Mouse (Mus musculus) liver, adult 2 months (tissue): ENCODE measurements around the gene Zdhhc18. TPM values are rescaled to one million over a fixed set of nuclear protein-coding genes. Genes with fewer than 3 reads are reported as not detected.

Experiments
- DNase-seq: peaks from one replicate; pipeline ENCODE4 v3.0.0-alpha.2; 2011; ENCODE audit warnings: low read depth, low spot score; ENCODE audit errors: extremely low read depth
- H3K27ac ChIP-seq: fragments of 200-500 bp; replicated peaks from 2 replicates; pipeline ENCODE4 v1.5.1; 2012; ENCODE audit warnings: low read depth, mild to moderate bottlenecking, control low read depth, inconsistent platforms, low read length; ENCODE audit not compliant: insufficient read depth
- H3K27me3 ChIP-seq: fragments of 200-500 bp; 2 replicates; pipeline ENCODE4 v1.6.1; 2012; ENCODE audit warnings: mild to moderate bottlenecking, moderate library complexity, low read length, inconsistent platforms; ENCODE audit not compliant: control insufficient read depth, insufficient read depth
- H3K36me3 ChIP-seq: fragments of 200-500 bp; 2 replicates; pipeline ENCODE4 v1.6.1; 2012; ENCODE audit warnings: low read length, inconsistent platforms; ENCODE audit not compliant: control insufficient read depth, insufficient read depth
- H3K4me1 ChIP-seq: fragments of 200-500 bp; 2 replicates; pipeline ENCODE4 v1.6.1; 2011; ENCODE audit warnings: low read length; ENCODE audit not compliant: control insufficient read depth, insufficient read depth
- H3K4me3 ChIP-seq: fragments of 200-500 bp; 2 replicates; pipeline ENCODE4 v1.5.1; 2011; ENCODE audit warnings: low read depth, mild to moderate bottlenecking, control low read depth, low read length, moderate library complexity; ENCODE audit not compliant: insufficient read depth
- H3K79me2 ChIP-seq: fragments of 200-500 bp; 2 replicates; pipeline ENCODE4 v1.6.1; 2012; ENCODE audit warnings: inconsistent platforms, mild to moderate bottlenecking, low read length, moderate library complexity; ENCODE audit not compliant: control insufficient read depth, insufficient read depth
- H3K9ac ChIP-seq: fragments of 200-500 bp; 2 replicates; pipeline ENCODE4 v1.6.1; 2012; ENCODE audit warnings: low read depth, mild to moderate bottlenecking, control low read depth, inconsistent platforms, low read length
- CTCF ChIP-seq: fragments of 200-500 bp; IDR thresholded peaks from 2 replicates; pipeline ENCODE4 v1.5.1; 2011; ENCODE audit warnings: low read depth, low read length, control low read depth
- POLR2A ChIP-seq: fragments of 200-500 bp; IDR thresholded peaks from 2 replicates; pipeline ENCODE4 v1.6.1; 2011; ENCODE audit warnings: low read length, control low read depth; ENCODE audit not compliant: insufficient read depth; ENCODE audit errors: extremely low read depth
- WGBS: fragments of 180-500 bp; shearing (Covaris S2); methylation state at CpG from one replicate; pipeline ENCODE4 v1.1.7; 2018; 5-methylcytosine and 5-hydroxymethylcytosine counted together
- polyA plus RNA-seq: library from polyadenylated mRNA; depleted of rRNA; stranded (reverse); fragments of >200 nt; gene quantifications from 2 replicates; pipeline ENCODE4 v1.2.3, GENCODE M21; 2012
- total RNA-seq: library from RNA; depleted of rRNA; stranded (reverse); fragments of >200 nt; gene quantifications from 2 replicates; pipeline ENCODE4 v1.2.3, GENCODE M21; 2014

Zdhhc18 gene
- total and polyA plus RNA-seq, 2 experiments: 8.9 to 21.3 TPM

DNA sequence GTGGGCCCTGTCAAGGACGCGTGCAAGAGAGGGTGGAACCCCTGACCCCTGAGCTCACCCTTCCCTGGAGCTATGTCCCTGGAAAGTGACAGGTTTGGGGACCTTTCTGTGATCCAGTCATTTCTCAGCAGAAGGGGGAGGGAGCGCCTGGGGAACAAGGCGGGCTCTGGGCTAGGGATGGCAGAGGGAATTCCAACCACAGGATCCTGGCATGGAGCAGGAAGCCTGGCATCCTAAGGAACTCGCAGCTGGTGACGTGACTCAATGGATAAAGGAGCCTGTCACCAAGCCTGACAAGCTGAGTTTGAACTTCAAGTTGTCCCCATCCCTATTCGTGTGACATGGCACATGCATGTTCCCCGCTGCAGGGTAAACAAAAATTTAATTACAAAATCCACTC is 36.9 kb downstream of the Zdhhc18 start:
- Histone ChIP-seq H3K79me2 (no peaks in the 10 kb centered on the region), H3K27me3 (no peaks in the 10 kb centered on the region), H3K4me3 (no peak overlapping the region), H3K36me3 (no peaks in the 10 kb centered on the region; the same call in 1 of the 2 replicates), H3K27ac (no peak overlapping the region), H3K4me1 (no peaks in the 10 kb centered on the region), H3K9ac (no peak overlapping the region)
- DNase-seq: no peak
- no peak for TF ChIP-seq CTCF
- TF ChIP-seq POLR2A: no peak
- WGBS: 95% methylated on average over 8 of the region's 8 CpGs

DNA sequence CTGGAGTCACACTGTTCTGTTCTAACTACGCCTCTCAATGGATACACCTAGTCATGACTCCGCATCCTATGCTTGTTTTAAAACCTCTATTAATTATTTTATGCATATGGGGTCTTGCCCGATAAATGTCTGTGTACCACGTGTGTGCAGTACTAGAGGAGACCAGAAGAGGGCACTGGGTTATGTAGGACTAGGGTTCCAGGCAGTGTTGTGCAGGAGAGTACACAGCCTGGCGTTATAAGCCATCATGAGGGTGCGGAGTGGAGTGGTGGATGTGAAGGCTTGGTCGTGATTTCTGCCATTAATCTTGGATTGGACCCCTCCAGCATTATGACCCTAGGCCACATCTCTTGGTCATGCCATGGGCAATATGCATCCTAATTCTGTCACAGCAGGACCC is 37.5 kb downstream of the Zdhhc18 start:
- Histone ChIP-seq H3K4me1 (no peaks in the 10 kb centered on the region), H3K9ac (no peak overlapping the region), H3K79me2 (no peaks in the 10 kb centered on the region), H3K36me3 (no peaks in the 10 kb centered on the region; the same call in 1 of the 2 replicates), H3K27me3 (no peaks in the 10 kb centered on the region), H3K4me3 (no peak overlapping the region), H3K27ac (no peak overlapping the region)
- over 99% methylated on average over 7 of the region's 7 CpGs for WGBS
- TF ChIP-seq CTCF (peak; percentile 12; the same call in 1 of the 2 replicates), POLR2A (no peak)
- no peak for DNase-seq

DNA sequence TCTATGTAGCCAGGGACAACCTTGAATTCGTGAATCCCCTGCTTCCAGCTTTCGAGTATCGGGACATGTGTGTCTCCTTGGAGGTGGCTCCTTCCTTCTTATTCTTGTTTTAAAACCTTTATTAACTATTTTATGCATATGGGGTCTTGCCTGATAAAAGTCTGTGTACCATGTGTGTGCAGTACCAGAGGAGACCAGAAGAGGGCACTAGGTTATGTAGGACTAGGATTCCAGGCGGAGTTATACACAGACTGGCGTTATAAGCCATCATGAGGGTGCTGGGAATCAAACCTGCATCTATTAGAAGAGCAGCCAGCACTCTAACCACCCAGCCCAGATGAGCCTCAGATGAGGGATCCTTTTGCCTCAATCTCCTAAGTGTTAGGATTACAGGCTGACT is 38.1 kb downstream of the Zdhhc18 start:
- WGBS: 99% methylated on average over 5 of the region's 5 CpGs
- no peak for DNase-seq

DNA sequence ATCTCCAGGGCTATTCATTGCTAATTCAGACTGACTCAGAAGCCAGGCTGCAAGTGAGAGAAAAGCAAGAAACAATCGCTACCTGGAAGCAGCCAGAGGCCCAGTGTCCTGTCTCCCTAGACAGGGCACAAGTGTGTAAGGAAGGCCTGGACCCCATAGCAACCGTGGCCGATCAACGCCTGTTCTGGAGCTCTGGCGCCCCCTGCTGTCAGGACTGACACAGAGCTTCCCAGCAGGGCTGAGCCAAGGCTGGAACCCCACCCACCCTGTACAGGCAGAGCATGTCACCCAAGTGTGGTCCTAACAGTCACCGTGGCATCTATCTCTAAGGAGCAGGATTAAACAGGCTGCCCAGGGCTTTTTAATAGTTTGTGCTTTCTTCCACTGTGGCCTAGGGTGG is 40.2 kb downstream of the Zdhhc18 start:
- Histone ChIP-seq H3K79me2 (no peaks in the 10 kb centered on the region), H3K36me3 (peaks cover 1% of the 10 kb centered on the region; the same call in 1 of the 2 replicates), H3K4me1 (no peaks in the 10 kb centered on the region), H3K9ac (no peak overlapping the region), H3K4me3 (no peak overlapping the region), H3K27ac (no peak overlapping the region), H3K27me3 (no peaks in the 10 kb centered on the region)
- no peak for TF ChIP-seq POLR2A
- TF ChIP-seq CTCF: peak; percentile 96
- DNase-seq: peak; percentile 17
- 22% methylated on average over 6 of the region's 6 CpGs for WGBS

More for the DNA sequence above, 38.1 kb downstream of the Zdhhc18 start:
- no peaks in the 10 kb centered on the region; the same call in 1 of the 2 replicates for H3K36me3 ChIP-seq
- no peaks in the 10 kb centered on the region for H3K79me2 ChIP-seq
- no peak overlapping the region for H3K4me3 ChIP-seq
- H3K27ac ChIP-seq: no peak overlapping the region
- no peak overlapping the region for H3K9ac ChIP-seq
- no peaks in the 10 kb centered on the region for H3K27me3 ChIP-seq
- TF ChIP-seq POLR2A: no peak
- TF ChIP-seq CTCF: peak; percentile 16; the same call in 1 of the 2 replicates
- no peaks in the 10 kb centered on the region for H3K4me1 ChIP-seq

DNA sequence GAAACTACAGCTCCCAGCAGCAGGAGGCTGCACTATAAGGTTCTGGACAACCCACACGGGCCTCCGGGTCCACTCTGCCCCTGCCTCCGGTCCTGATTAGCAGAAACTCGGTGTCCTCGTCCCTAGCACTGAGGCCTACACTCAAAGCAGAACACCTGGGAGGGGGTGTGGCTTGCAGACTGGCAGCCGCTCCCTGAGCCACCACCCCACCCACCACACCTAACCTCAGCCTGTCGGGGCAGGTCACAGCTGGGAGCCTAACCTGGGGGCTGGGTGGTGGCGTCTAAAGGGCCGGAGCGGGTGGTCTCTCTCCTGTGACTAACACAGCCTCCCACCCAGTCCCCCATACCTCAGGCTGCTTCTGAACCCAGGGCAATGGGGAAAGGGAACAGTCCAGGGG is 42.7 kb downstream of the Zdhhc18 start:
- H3K4me1 ChIP-seq: no peaks in the 10 kb centered on the region
- DNase-seq: no peak
- H3K27ac ChIP-seq: no peak overlapping the region
- no peak overlapping the region for H3K4me3 ChIP-seq
- 94% methylated on average over 10 of the region's 10 CpGs for WGBS
- H3K79me2 ChIP-seq: no peaks in the 10 kb centered on the region
- H3K36me3 ChIP-seq: peaks cover 1% of the 10 kb centered on the region; the same call in 1 of the 2 replicates
- no peaks in the 10 kb centered on the region for H3K27me3 ChIP-seq
- no peak overlapping the region for H3K9ac ChIP-seq
- no peak for TF ChIP-seq POLR2A
- no peak for TF ChIP-seq CTCF

DNA sequence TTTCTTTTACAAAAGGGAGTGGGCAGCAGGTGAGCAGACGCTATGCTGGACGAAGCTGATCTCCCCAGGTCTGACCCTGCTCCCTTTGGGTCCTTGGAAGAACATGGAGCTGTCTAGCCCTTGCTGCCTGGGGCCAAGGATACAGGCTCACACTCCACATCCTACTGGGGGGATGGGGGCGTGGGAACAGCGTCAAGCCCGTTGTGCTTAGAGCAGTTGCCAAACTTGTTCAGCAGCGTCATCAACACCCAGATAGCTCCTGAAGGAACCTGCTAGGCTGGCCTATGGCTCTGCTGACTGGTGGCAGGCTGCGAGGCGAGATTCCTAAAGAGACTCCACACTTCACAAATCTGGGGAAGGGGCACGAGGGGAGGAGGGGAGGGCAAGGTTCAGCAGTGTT is 44.6 kb downstream of the Zdhhc18 start:
- Histone ChIP-seq H3K4me1 (peaks cover 2% of the 10 kb centered on the region; the same call in 1 of the 2 replicates), H3K36me3 (peaks cover 1% of the 10 kb centered on the region; the same call in 1 of the 2 replicates), H3K27ac (no peak overlapping the region), H3K4me3 (no peak overlapping the region), H3K9ac (no peak overlapping the region), H3K27me3 (no peaks in the 10 kb centered on the region), H3K79me2 (no peaks in the 10 kb centered on the region)
- 85% methylated on average over 9 of the region's 9 CpGs for whole genome bisulfite sequencing
- TF ChIP-seq POLR2A: no peak
- no peak for TF ChIP-seq CTCF
- DNase-seq: no peak
